Mouse (Mus musculus) liver, adult 2 months (tissue): ENCODE results near the gene Fah. TPM values are rescaled to one million over a fixed set of nuclear protein-coding genes. Genes with fewer than 3 reads are reported as not detected.

Experiments used
- DNase-seq: peaks from one replicate; pipeline ENCODE4 v3.0.0-alpha.2; 2011; ENCODE audit warnings: low read depth, low spot score; ENCODE audit errors: extremely low read depth
- H3K27ac ChIP-seq: fragments of 200-500 bp; replicated peaks from 2 replicates; pipeline ENCODE4 v1.5.1; 2012; ENCODE audit warnings: low read depth, mild to moderate bottlenecking, control low read depth, inconsistent platforms, low read length; ENCODE audit not compliant: insufficient read depth
- H3K27me3 ChIP-seq: fragments of 200-500 bp; 2 replicates; pipeline ENCODE4 v1.6.1; 2012; ENCODE audit warnings: mild to moderate bottlenecking, moderate library complexity, low read length, inconsistent platforms; ENCODE audit not compliant: control insufficient read depth, insufficient read depth
- H3K36me3 ChIP-seq: fragments of 200-500 bp; 2 replicates; pipeline ENCODE4 v1.6.1; 2012; ENCODE audit warnings: low read length, inconsistent platforms; ENCODE audit not compliant: control insufficient read depth, insufficient read depth
- H3K4me1 ChIP-seq: fragments of 200-500 bp; 2 replicates; pipeline ENCODE4 v1.6.1; 2011; ENCODE audit warnings: low read length; ENCODE audit not compliant: control insufficient read depth, insufficient read depth
- H3K4me3 ChIP-seq: fragments of 200-500 bp; 2 replicates; pipeline ENCODE4 v1.5.1; 2011; ENCODE audit warnings: low read depth, mild to moderate bottlenecking, control low read depth, low read length, moderate library complexity; ENCODE audit not compliant: insufficient read depth
- H3K79me2 ChIP-seq: fragments of 200-500 bp; 2 replicates; pipeline ENCODE4 v1.6.1; 2012; ENCODE audit warnings: inconsistent platforms, mild to moderate bottlenecking, low read length, moderate library complexity; ENCODE audit not compliant: control insufficient read depth, insufficient read depth
- H3K9ac ChIP-seq: fragments of 200-500 bp; 2 replicates; pipeline ENCODE4 v1.6.1; 2012; ENCODE audit warnings: low read depth, mild to moderate bottlenecking, control low read depth, inconsistent platforms, low read length
- CTCF ChIP-seq: fragments of 200-500 bp; IDR thresholded peaks from 2 replicates; pipeline ENCODE4 v1.5.1; 2011; ENCODE audit warnings: low read depth, low read length, control low read depth
- POLR2A ChIP-seq: fragments of 200-500 bp; IDR thresholded peaks from 2 replicates; pipeline ENCODE4 v1.6.1; 2011; ENCODE audit warnings: low read length, control low read depth; ENCODE audit not compliant: insufficient read depth; ENCODE audit errors: extremely low read depth
- WGBS: fragments of 180-500 bp; shearing (Covaris S2); methylation state at CpG from one replicate; pipeline ENCODE4 v1.1.7; 2018; 5-methylcytosine and 5-hydroxymethylcytosine counted together
- polyA plus RNA-seq: library from polyadenylated mRNA; depleted of rRNA; stranded (reverse); fragments of >200 nt; gene quantifications from 2 replicates; pipeline ENCODE4 v1.2.3, GENCODE M21; 2012; rRNA removed
- total RNA-seq: library from RNA; depleted of rRNA; stranded (reverse); fragments of >200 nt; gene quantifications from 2 replicates; pipeline ENCODE4 v1.2.3, GENCODE M21; 2014; rRNA removed

Fah gene
- total RNA-seq (476 and 506 TPM in 2 replicates), polyA plus RNA-seq (711 and 1,059 TPM in 2 replicates)

- Histone ChIP-seq H3K27ac (peak within 1 kb of the TSS; percentile 100), H3K4me1 (peaks cover 11% of the 10 kb centered on the region)
These were observed at the start of gene Fah for GRCm38 (mm10) chr7:84606293-84606749. TSS of gene Fah (minus strand) at chr7:84606722.

GRCm38 (mm10) chr7:84652740-84653139 lies 46.2 kb upstream of the Fah start:
- peaks cover 16% of the 10 kb centered on the region for H3K4me1 ChIP-seq
- H3K27ac ChIP-seq: no peak overlapping the region
- no peak overlapping the region for H3K4me3 ChIP-seq
- DNase-seq: no peak
- no peak overlapping the region for H3K9ac ChIP-seq
- H3K27me3 ChIP-seq: no peaks in the 10 kb centered on the region
- no peak for TF ChIP-seq CTCF
- no peak for TF ChIP-seq POLR2A
- WGBS: 85% methylated on average over 2 of the region's 2 CpGs
- H3K79me2 ChIP-seq: peaks cover 23% of the 10 kb centered on the region
- peaks cover 1% of the 10 kb centered on the region; the same call in 1 of the 2 replicates for H3K36me3 ChIP-seq

More at GRCm38 (mm10) chr7:84606293-84606749, at the start of gene Fah:
- WGBS: 3% methylated on average over 10 of the region's 10 CpGs
- Histone ChIP-seq H3K79me2 (peaks cover 10% of the 10 kb centered on the region; the same call in 1 of the 2 replicates), H3K27me3 (no peaks in the 10 kb centered on the region), H3K4me3 (peak within 1 kb of the TSS; percentile 75), H3K9ac (peak within 1 kb of the TSS; percentile 90), H3K36me3 (peaks cover 14% of the 10 kb centered on the region)
- DNase-seq: peak; percentile 99
- TF ChIP-seq POLR2A: no peak; the same call in 1 of the 2 replicates
- 0 out of 2 replicates have a peak, but pooled peaks have one; percentile 10 for TF ChIP-seq CTCF

- no peak overlapping the region for H3K27ac ChIP-seq
- H3K4me1 ChIP-seq: peaks cover 16% of the 10 kb centered on the region
- 30% methylated on average over 2 of the region's 2 CpGs for WGBS
These were observed 45.4 kb upstream of the Fah start for GRCm38 (mm10) chr7:84651987-84652321.

GRCm38 (mm10) chr7:84651303-84651986 lies 44.9 kb upstream of the Fah start:
- 95% methylated on average over 4 of the region's 4 CpGs for whole genome bisulfite sequencing
- DNase-seq: no peak
- H3K4me1 ChIP-seq: peaks cover 14% of the 10 kb centered on the region

More at GRCm38 (mm10) chr7:84651987-84652321, 45.4 kb upstream of the Fah start:
- H3K79me2 ChIP-seq: peaks cover 23% of the 10 kb centered on the region; the same call in 1 of the 2 replicates
- H3K4me3 ChIP-seq: no peak overlapping the region
- H3K36me3 ChIP-seq: peaks cover 2% of the 10 kb centered on the region; the same call in 1 of the 2 replicates
- no peaks in the 10 kb centered on the region for H3K27me3 ChIP-seq
- no peak for DNase-seq
- TF ChIP-seq POLR2A: no peak
- TF ChIP-seq CTCF: no peak
- no peak overlapping the region for H3K9ac ChIP-seq

GRCm38 (mm10) chr7:84649016-84649415 lies 42.5 kb upstream of the Fah start:
- H3K27ac ChIP-seq: no peak overlapping the region
- 93% methylated on average over 2 of the region's 2 CpGs for WGBS
- H3K4me1 ChIP-seq: peaks cover 12% of the 10 kb centered on the region; the same call in 1 of the 2 replicates

More at GRCm38 (mm10) chr7:84651303-84651986, 44.9 kb upstream of the Fah start:
- H3K27ac ChIP-seq: no peak overlapping the region
- TF ChIP-seq CTCF (no peak), POLR2A (no peak)
- no peak overlapping the region for H3K9ac ChIP-seq
- H3K36me3 ChIP-seq: peaks cover 2% of the 10 kb centered on the region; the same call in 1 of the 2 replicates
- no peak overlapping the region for H3K4me3 ChIP-seq
- peaks cover 23% of the 10 kb centered on the region; the same call in 1 of the 2 replicates for H3K79me2 ChIP-seq
- H3K27me3 ChIP-seq: no peaks in the 10 kb centered on the region

GRCm38 (mm10) chr7:84646256-84646655 lies 39.7 kb upstream of the Fah start:
- WGBS: 73% methylated on average over 1 of the region's 1 CpGs
- DNase-seq: no peak
- H3K27me3 ChIP-seq: no peaks in the 10 kb centered on the region
- H3K4me1 ChIP-seq: peaks cover 9% of the 10 kb centered on the region; the same call in 1 of the 2 replicates
- TF ChIP-seq POLR2A: no peak
- TF ChIP-seq CTCF: no peak
- H3K27ac ChIP-seq: no peak overlapping the region
- H3K9ac ChIP-seq: no peak overlapping the region
- no peak overlapping the region for H3K4me3 ChIP-seq
- peaks cover 2% of the 10 kb centered on the region for H3K36me3 ChIP-seq
- H3K79me2 ChIP-seq: peaks cover 26% of the 10 kb centered on the region; the same call in 1 of the 2 replicates

More at GRCm38 (mm10) chr7:84649016-84649415, 42.5 kb upstream of the Fah start:
- H3K27me3 ChIP-seq: no peaks in the 10 kb centered on the region
- DNase-seq: no peak
- H3K4me3 ChIP-seq: no peak overlapping the region
- peaks cover 2% of the 10 kb centered on the region; the same call in 1 of the 2 replicates for H3K36me3 ChIP-seq
- H3K79me2 ChIP-seq: peaks cover 23% of the 10 kb centered on the region; the same call in 1 of the 2 replicates
- TF ChIP-seq POLR2A: no peak
- TF ChIP-seq CTCF: no peak
- no peak overlapping the region for H3K9ac ChIP-seq
